Mouse (Mus musculus) bone marrow macrophage, adult 2 months (primary cell): Measurements from ENCODE around the gene Slc30a7.

Experiments
- CTCF ChIP-seq: IDR thresholded peaks from 2 replicates; pipeline ENCODE4 v1.5.1; 2012; ENCODE audit warnings: low read depth, mild to moderate bottlenecking, low read length, moderate library complexity
- POLR2A ChIP-seq: IDR thresholded peaks from 2 replicates; pipeline ENCODE4 v1.6.1; 2012; ENCODE audit warnings: mild to moderate bottlenecking, low read depth, low read length, borderline replicate concordance

- no peak for TF ChIP-seq CTCF
- TF ChIP-seq POLR2A: no peak
Observed at GRCm38 (mm10) chr3:115905567-115905966, 101.6 kb downstream of the Slc30a7 start.
